Mouse (Mus musculus) megakaryocyte, embryonic 14.5 days (primary cell): ENCODE data around the gene Fndc3a. TPM values are rescaled to one million over a fixed set of nuclear protein-coding genes. Genes with fewer than 3 reads are reported as not detected.

Experiments
- H3K27me3 ChIP-seq: replicated peaks from 2 replicates; pipeline ENCODE3; 2012; ENCODE audit warnings: inconsistent platforms
- H3K36me3 ChIP-seq: replicated peaks from 2 replicates; pipeline ENCODE3; 2012; ENCODE audit warnings: low read length, inconsistent platforms, mixed read lengths
- H3K4me1 ChIP-seq: 2 replicates; pipeline ENCODE4 v1.6.1; 2012; ENCODE audit warnings: inconsistent platforms
- H3K4me3 ChIP-seq: replicated peaks from 2 replicates; pipeline ENCODE3; 2012; ENCODE audit warnings: moderate library complexity, mild to moderate bottlenecking, inconsistent platforms
- H3K9me3 ChIP-seq: 2 replicates; pipeline ENCODE4 v1.6.1; 2012; ENCODE audit warnings: inconsistent platforms
- FLI1 ChIP-seq: IDR thresholded peaks from 2 replicates; pipeline ENCODE4 v1.6.1; 2012; ENCODE audit warnings: low read length, inconsistent platforms, mixed read lengths
- GATA1 ChIP-seq: IDR thresholded peaks from 3 replicates; pipeline ENCODE4 v1.6.1; 2012; ENCODE audit warnings: mixed read lengths, low read length, inconsistent platforms, borderline replicate concordance
- polyA plus RNA-seq: library from polyadenylated mRNA; stranded (reverse); fragments of >175 nt; gene quantifications from 2 replicates; pipeline ENCODE4 v1.2.3, GENCODE M21; 2012; ENCODE audit warnings: low replicate concordance; ENCODE audit not compliant: insufficient read depth

Gene Fndc3a
- polyA plus RNA-seq, 1 experiment = 3.0 TPM

- Histone ChIP-seq H3K4me3 (peak overlapping the region; percentile 91), H3K36me3 (peaks cover 24% of the 10 kb centered on the region), H3K4me1 (peaks cover 48% of the 10 kb centered on the region), H3K9me3 (no peaks in the 10 kb centered on the region), H3K27me3 (no peaks in the 10 kb centered on the region)
- TF ChIP-seq FLI1 = no peak
- no peak for TF ChIP-seq GATA1
Observed at GRCm38 (mm10) chr14:72603194-72603521, 106.6 kb downstream of the Fndc3a start.

GRCm38 (mm10) chr14:72602521-72603193 is 107.1 kb downstream of the Fndc3a start:
- Histone ChIP-seq H3K9me3 (no peaks in the 10 kb centered on the region), H3K36me3 (peaks cover 25% of the 10 kb centered on the region), H3K4me1 (peaks cover 52% of the 10 kb centered on the region), H3K4me3 (peak overlapping the region; percentile 91), H3K27me3 (no peaks in the 10 kb centered on the region)
- TF ChIP-seq GATA1 (no peak), FLI1 (no peak)

- Histone ChIP-seq H3K4me3 (peak overlapping the region; percentile 91), H3K9me3 (no peaks in the 10 kb centered on the region), H3K36me3 (peaks cover 27% of the 10 kb centered on the region), H3K4me1 (peaks cover 59% of the 10 kb centered on the region), H3K27me3 (no peaks in the 10 kb centered on the region)
- TF ChIP-seq FLI1 (no peak), GATA1 (no peak)
Observed at GRCm38 (mm10) chr14:72601381-72602305, 108.2 kb downstream of the Fndc3a start.

- H3K4me3 ChIP-seq = peak overlapping the region; percentile 29
- TF ChIP-seq GATA1 = no peak
- no peak for TF ChIP-seq FLI1
Observed at GRCm38 (mm10) chr14:72600375-72600774, 109.4 kb downstream of the Fndc3a start.

GRCm38 (mm10) chr14:72598976-72599740 is 110.6 kb downstream of the Fndc3a start:
- Histone ChIP-seq H3K36me3 (peaks cover 38% of the 10 kb centered on the region), H3K27me3 (no peaks in the 10 kb centered on the region), H3K4me3 (no peak overlapping the region), H3K9me3 (no peaks in the 10 kb centered on the region), H3K4me1 (peaks cover 53% of the 10 kb centered on the region)
- TF ChIP-seq FLI1 (no peak), GATA1 (no peak)

More at GRCm38 (mm10) chr14:72600375-72600774, 109.4 kb downstream of the Fndc3a start:
- H3K27me3 ChIP-seq = no peaks in the 10 kb centered on the region
- H3K36me3 ChIP-seq = peaks cover 32% of the 10 kb centered on the region
- H3K4me1 ChIP-seq = peaks cover 58% of the 10 kb centered on the region
- no peaks in the 10 kb centered on the region for H3K9me3 ChIP-seq

- no peaks in the 10 kb centered on the region for H3K9me3 ChIP-seq
- no peak overlapping the region for H3K4me3 ChIP-seq
- TF ChIP-seq FLI1 = no peak
- no peak for TF ChIP-seq GATA1
- peaks cover 78% of the 10 kb centered on the region for H3K36me3 ChIP-seq
- no peaks in the 10 kb centered on the region for H3K27me3 ChIP-seq
- H3K4me1 ChIP-seq = peaks cover 37% of the 10 kb centered on the region
Observed at GRCm38 (mm10) chr14:72594191-72594590, 115.6 kb downstream of the Fndc3a start.

GRCm38 (mm10) chr14:72589415-72589814 is 120.4 kb downstream of the Fndc3a start:
- no peak for TF ChIP-seq FLI1
- TF ChIP-seq GATA1 = no peak
- Histone ChIP-seq H3K4me3 (no peak overlapping the region), H3K4me1 (peaks cover 11% of the 10 kb centered on the region), H3K36me3 (peaks cover 79% of the 10 kb centered on the region), H3K9me3 (no peaks in the 10 kb centered on the region), H3K27me3 (no peaks in the 10 kb centered on the region)

GRCm38 (mm10) chr14:72582979-72583378 is 126.8 kb downstream of the Fndc3a start:
- Histone ChIP-seq H3K4me3 (no peak overlapping the region), H3K9me3 (no peaks in the 10 kb centered on the region), H3K4me1 (peaks cover 16% of the 10 kb centered on the region), H3K36me3 (peaks cover 80% of the 10 kb centered on the region), H3K27me3 (no peaks in the 10 kb centered on the region)
- TF ChIP-seq GATA1 = no peak
- TF ChIP-seq FLI1 = no peak

GRCm38 (mm10) chr14:72580991-72581390 is 128.8 kb downstream of the Fndc3a start:
- H3K36me3 ChIP-seq = peaks cover 88% of the 10 kb centered on the region

More at GRCm38 (mm10) chr14:72580991-72581390, 128.8 kb downstream of the Fndc3a start:
- Histone ChIP-seq H3K27me3 (no peaks in the 10 kb centered on the region), H3K4me3 (no peak overlapping the region), H3K4me1 (peaks cover 16% of the 10 kb centered on the region), H3K9me3 (no peaks in the 10 kb centered on the region)
- TF ChIP-seq GATA1 = no peak
- no peak for TF ChIP-seq FLI1
